Mouse (Mus musculus) CD8-positive naive resting alpha-beta T cell, adult 2 months (primary cell): ENCODE measurements around the gene Slf2.
A peak's percentile ranks its signal among the peaks of the same experiment; 100 is the strongest.

Experiments used
- DNase-seq, 2 experiments: peaks; one replicate each; pipeline ENCODE4 v3.0.0; 2022; ENCODE audit warnings: low read depth in 2 of 2, low spot score in 2 of 2

Gene Slf2

DNA sequence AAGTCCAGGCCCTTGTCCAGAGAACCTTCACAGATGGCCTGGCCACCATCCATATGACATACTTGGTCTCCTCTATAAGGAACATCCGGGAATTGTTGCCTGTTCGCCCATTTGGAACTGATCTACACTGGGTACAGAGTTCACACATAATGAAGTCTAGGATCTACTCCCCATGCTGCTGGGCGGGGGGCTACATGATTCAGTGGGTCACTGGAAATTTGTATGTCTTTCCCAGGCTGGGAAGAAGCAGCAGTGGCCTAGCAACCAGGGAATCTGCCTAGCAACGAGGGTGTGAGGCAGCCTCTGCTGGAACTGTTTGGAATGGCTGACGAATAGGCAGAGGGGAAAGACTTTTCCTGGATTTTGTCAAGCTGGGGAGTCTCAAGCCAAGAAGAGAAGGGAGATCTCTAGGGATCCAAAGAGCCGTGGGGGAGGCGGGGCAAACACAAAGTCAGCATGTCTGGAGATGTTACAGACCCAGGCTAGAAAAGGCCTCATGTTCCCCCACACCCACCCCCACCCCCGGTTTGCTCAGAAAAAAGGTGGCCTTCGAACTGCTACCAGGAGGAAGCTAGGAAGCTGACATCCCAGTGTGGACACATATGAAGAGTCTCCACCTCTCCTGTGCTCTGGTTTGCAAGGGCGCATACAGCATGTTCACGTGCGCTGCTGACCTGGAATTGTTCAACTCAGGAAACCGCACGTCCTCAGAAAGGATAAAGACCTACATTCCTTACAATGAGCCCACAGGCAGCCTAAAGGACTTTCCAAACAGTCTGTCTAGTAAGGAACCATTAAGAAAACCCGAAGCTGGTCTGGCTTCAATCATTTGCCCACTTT, 22.9 kb upstream of the Slf2 start:
- DNase-seq: no peak

DNA sequence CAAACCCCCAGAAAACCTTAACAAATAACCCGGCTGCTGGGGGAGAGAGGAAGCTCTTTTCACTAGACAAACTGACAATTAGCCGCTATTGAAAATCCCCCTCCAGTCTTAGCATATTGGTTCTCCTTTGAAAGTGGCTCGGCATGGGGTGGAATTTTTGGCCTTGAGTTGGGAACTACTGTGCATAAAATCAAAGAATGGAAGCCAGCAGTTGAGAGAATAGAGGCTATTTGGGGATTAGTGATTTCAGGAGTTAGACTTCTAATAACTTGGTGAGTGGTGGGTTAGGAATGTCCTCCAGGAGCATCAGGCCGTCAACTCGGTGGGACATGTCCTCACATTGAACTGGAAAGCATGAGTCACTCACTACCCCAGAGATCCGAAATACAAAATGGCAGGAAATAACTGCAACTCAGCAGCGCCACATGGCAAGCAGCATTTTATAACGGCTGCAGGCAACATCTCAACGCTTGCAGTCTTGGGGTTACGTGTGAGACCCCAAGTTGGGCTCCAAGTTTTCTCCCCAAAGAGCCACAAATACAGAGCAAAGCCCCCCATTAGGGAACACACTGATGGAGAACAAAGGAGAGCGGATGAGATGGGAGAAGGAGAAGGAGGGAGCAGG, 22.0 kb upstream of the Slf2 start:
- DNase-seq: no peak

DNA sequence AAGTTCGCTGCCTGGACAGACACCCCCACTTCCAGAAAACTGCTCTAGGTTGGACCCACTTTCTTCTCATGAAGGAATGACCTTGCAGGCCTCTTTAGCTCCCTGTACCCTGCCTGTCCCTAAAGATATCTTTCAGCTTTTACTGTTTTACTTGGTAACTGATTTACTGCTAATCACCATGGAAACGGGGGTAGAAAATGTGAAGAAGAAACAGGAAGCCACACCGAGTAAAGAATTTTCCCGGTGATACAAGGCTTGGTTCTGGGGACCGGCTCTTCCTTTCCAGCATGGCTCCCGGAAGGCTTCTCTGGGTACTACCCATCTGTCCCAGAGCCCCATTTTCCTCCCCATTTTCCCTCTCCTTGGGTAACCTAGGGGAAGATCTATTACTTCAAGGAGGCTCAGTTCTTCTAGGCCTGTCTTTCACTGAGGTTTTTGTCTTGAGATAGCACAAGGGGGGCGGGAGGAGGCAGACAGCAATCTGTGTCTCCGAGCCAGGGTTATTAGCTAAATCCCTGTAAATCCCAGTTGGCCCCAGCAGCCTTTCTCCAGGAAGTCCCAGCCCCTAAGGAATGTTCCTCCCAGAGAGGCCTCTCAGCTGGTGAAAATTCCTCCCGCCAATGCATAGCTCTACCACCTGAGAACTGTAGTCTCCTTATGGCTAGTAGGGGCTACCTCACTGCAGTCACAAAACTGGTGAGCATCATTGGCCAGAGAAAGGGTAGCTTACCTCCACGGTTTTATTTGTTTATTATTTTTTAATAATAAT, 16.3 kb upstream of the Slf2 start:
- no peak for DNase-seq

DNA sequence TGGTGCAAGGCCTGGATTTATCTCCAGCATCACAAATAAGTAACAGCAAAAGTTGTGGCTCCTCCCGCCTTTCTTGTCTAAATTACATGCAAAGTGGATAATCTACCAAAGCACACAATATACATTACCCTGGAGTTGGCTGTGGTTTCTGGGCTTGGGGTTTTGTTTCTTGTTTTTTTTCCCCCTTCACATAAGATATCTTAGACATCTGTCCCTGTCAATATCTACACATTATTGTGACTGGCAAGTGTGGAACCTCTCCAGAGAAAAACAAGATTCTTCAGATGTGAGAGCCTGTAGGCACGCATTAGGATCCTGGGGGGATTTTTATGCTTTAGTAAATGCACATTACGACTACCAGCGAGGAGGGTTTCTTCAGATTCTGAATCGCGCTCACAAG, 12.8 kb upstream of the Slf2 start:
- no peak for DNase-seq

DNA sequence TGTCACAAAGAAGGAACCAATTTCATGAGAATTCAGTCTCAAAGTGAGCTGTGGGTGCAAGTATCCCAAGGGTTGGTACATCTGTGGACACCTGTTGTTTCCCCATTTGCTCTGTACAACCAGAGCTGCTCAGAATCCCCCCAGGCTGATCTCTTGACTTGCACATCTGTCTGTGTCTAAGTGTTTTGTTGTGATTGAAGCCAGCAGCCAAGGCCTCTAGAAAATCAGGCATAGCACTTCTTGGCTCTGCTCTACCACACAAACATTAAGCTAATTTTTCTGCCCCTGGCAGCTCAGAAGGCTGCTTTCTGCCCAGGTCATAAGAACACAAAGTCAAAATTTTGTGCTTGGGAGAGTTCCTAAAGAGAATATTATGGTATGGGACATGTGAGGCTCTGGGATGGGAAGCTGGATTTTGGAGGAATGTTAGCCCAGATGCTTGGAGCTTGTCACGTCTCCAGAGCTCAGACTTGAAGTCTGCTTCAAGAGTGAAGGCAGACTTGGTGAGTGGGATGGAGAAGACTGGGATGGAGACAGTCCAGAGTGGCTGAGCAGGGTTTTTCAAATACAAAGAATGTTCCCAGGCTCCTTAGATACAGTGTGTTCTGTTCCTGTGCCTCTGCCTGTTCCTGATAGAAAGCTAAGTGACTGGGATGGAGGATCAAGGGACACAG, 9.3 kb upstream of the Slf2 start:
- DNase-seq: no peak

DNA sequence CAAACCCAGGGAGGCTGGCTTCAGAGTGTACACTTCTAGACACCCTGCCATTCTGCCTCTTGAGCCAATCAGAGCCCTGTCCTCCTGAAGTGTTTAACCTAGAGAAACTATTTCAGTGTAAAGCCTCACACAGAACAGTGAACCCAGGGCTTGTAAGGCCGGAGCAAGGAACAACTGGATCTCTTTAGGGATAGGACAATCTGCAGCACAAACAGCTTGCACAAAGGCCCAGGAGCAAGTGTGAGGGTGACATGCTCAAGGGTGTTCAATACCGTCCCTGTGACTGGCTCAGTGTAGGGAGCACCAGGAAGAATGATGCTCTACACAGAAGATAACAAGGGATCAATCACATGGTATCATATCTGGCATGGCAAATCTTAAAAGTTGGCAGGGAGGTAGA, 8.4 kb upstream of the Slf2 start:
- no peak for DNase-seq

DNA sequence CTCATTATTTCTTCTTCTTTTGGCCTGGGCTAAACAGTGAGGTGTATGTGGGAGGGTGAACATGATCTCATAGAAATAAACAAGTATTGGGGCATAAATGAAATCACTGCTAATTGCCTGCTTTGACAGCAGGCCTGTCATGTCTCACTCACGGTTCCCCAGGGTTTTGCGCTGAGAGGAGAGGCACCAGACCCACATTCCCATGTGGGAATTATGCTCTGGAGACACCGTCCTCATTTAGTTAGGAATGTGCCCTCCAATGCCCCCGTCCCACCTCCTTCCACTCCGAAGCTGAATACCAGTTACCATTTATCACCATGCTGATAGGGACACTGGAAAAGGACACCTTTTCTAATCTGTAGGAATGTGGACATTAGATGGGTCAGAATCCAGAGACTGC, 6.3 kb upstream of the Slf2 start:
- no peak for DNase-seq

DNA sequence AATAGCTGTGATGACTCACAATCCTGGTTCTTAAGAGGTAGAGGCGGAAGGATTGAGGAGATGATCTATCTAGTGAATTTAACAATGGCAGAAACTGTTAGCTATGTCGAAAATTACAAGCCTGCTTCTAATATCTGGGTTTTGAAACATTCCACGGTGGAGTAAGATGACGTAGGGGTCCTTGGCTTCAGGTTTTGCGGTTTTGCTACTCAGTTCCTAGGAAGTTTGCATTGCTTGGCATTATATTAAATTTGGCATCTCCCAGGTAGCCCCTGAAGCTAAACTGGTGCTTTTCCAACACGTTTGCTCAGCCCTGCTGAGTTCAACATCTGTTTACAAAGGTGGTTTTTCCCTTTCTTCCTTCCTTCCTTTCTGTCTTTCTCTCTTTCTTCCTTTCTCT, 4.2 kb upstream of the Slf2 start:
- DNase-seq: no peak

DNA sequence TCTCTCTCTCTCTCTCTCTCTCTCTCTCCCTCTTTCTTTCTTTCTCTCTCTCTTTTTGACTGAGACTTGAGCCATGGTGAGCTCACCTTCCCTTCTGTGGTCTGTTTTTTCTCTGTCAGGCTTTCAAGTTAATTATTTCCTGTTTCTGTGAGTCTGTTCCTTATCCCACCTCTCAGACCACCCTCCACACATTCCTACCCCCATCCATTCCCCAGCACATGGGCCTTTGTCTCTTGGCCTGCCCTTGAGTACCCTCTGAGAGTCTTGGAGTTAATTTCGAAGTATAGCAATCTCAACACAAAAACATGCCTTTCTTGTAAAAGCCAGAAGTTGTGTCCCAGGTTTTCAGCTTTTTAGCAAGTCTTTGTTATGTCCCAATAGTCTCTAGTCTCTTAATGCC, 3.7 kb upstream of the Slf2 start:
- DNase-seq: no peak

DNA sequence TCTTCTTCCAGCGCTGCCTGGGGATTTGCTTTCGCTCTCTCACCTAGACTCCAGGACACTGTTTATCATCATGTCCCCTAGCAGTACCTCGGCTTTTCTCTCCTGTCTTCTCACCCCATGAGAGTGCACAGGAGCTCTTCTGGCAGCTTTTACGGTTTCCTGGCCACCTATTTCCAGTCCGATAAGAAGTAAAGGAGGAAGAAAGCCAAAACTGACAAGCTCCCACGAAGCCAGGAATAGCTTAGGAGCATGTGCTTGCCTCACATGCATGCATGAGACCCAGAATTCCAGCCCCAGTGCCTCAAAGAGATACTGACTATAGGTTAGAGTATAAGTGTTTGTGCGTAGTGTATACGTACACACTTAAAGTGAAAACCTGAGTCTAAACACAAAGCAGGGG, 2.8 kb upstream of the Slf2 start:
- no peak for DNase-seq

DNA sequence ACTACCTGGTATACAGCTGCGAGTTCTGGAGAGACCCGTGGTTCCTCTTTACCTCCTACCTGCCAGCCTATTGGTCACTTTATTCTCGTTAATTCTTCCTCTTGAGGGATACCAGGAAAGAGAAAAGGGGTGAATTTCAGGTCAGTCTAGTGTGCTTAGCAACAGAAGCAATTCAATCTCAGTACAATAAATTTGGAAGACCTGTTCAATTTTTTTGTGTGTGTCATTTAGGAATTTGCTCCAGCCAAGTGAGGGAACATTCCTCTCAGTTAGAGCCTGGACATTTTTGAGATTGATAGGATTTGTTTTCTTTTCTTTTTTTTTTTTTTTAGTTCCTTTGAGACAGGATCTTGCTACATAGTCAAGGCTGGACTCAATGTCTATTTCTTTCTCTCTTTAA, 1.7 kb upstream of the Slf2 start:
- no peak for DNase-seq

DNA sequence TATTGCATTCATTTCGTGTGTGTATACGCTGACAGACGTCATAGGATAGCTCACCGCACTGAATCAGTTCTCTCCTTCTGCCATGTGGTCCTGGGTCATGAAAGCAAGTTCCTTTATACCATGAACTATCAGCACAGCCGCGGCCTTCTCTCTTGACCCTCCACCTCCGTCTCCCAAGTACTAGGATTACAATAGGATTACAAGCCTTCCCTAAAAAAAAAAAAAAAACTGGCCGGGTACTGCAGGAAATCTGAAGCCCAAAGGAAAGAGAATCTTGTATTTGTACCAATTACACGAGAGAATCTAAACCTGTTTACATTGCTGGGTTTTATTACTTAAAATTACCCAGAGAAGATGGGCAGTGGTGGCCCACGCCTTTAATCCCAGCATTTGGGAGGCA, 1.3 kb upstream of the Slf2 start:
- DNase-seq: no peak

DNA sequence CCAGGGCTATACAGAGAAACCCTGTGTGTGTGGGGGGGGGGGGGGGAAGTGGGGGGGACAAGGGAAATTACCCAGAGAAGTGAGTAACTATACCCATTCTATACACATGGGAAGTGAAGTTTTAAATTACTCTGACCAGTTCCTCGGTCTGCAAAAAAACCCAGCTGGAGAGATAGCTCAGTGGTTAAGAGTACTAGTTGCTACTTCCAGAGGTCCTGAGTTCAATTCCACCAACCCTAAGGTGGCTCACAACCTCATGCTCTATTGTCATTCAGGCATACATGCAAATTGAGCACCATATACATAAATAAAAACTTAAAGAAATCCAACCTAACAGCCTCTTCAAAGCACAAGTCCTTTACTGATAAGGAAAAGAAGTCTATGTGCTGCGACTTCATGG, 829 bp upstream of the Slf2 start:
- DNase-seq: no peak

DNA sequence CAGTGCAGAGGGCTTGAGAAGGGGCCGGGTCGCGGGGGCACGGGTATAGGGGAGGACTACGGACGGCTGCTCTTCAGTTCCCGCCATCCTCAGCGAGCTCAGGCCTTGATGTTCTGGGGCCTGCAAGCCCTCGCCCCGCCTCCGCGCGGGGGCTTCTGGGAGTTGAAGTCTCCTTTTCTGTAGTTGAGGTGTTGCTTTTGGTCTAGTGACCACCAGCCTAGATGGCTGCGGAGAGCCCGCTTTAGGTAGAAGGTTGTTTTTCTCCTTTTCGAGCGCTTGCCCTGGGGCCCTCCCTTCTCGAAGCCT, 456 bp downstream of the Slf2 start:
- peak; percentile 75 to 84 for DNase-seq

DNA sequence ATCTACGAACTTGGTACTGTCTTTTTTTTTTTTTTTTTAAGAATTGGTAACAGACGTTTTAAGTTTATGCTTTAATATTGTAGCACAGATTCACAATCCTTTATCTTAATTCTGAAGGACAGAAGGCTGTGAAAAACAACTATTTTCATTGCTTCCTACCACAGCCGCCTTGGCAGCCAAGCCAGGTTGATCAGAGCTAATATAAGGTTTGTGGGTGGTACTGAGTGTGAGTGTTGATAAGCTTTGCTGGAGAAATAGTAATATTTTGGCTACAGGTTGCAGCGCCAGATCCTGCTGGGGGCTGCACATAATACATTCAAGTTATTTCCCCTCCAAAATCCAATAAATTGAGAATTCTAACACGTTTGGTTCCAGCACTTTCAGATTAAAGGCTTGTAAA, 1.1 kb downstream of the Slf2 start:
- DNase-seq: no peak

DNA sequence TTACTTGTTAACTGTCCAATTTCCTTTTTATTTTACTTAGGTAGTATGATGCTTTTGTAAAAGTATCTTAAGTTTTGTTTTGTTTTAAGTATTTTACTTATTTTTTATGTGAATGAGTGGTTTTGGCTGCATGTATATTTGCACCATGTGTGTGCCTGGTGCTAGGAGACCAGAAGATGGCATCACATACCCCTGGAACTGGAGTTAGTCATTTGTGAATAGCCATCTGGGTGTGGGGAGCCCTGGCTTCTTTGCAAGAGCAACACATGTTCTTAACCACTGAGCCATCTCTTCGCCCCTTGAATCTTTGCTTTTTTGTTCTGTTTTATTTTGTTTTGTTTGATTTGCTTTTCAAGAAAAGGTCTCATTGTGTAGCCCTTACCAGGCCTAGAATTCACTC, 2.2 kb downstream of the Slf2 start:
- no peak for DNase-seq

DNA sequence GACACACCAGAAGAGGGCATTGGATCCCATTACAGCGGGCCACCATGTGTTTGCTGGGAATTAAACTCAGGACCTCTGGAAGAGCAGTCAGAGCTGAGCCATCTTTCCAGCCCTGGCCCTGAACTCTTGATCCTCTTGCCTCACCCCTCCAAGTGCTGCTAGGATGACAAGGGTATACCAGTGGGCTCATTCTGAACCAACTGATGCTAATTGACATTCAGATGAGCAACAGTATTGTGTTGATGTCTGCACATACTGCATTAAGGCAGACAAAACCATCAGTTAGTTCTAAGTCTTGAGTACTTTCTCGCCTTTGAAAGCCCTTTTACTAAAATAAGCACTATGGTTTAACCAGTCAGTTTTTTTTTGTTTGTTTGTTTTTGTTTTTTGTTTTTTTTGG, 28.7 kb downstream of the Slf2 start:
- no peak for DNase-seq

DNA sequence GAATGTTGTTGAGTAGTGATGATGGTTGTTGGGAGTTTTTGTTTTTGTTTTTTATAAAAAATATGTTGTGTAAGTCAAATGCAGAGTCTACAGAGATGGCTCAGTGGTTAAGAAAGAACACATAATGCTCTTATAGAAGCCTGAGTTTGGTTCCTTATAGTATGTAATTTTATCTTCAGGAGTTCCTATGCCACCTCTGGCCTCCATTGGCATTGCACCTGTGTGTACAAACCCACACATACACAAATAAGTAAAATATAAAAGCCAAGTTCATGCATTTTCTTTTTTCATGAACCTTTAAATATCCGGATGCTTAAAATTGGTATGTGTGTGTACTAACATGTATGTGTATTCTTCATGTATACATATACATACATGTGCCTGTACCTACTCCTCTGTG, 35.0 kb downstream of the Slf2 start:
- no peak for DNase-seq

DNA sequence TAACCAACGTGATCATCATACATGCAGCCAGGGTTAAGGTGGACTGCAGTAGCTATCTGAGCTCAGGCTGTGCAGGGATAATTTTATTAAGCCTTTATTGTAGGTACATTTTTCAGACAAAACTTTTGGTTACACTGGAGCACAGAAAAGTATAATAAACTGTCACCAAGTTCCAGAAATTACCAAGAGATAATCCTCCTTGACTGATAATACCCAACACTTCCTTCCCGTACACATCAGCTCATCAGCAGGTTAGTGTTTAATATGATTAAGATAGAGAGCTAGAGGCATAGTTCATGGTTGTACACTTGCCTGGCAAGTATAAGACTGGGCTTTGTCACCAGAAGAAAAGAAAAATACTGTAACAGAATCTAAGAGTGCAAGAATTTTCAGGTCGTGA, 37.4 kb downstream of the Slf2 start:
- no peak for DNase-seq

DNA sequence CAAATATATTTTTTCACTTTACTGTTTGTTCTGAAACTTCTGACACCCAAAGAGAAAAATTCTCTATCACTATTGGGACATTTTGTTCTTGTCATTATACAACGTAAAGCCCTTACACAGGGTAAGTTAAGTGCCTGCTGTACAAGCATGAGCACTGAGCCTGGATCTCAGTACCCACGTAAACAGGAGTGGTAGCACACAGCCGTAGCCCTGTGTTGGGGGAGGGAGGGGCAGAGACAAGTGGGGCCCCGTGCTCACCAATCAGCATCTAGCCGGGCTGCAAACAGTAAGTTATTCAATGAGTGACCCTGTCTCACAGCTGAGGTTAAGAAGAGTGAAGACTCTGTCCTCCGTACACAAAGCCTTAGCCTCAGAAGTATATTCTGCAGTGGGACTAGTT, 45.7 kb downstream of the Slf2 start:
- no peak for DNase-seq

DNA sequence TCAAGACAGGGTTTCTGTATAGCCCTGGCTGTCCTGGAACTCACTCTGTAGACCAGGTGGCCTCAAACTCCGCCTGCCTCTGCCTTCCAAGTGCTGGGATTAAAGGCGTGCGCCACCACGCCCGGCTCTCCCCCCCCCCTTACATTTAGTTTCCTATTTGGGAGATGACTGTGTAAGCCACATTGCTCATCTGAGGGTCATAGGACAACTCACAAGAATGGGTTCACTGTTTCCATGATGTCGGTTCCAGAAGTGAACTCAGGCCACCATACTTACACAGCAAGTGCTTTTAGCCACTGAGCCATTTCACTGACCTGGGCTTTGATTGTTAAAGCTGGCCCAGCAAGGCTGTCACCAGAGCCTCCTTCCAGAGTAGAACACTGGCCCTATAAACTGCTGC, 46.2 kb downstream of the Slf2 start:
- no peak for DNase-seq

DNA sequence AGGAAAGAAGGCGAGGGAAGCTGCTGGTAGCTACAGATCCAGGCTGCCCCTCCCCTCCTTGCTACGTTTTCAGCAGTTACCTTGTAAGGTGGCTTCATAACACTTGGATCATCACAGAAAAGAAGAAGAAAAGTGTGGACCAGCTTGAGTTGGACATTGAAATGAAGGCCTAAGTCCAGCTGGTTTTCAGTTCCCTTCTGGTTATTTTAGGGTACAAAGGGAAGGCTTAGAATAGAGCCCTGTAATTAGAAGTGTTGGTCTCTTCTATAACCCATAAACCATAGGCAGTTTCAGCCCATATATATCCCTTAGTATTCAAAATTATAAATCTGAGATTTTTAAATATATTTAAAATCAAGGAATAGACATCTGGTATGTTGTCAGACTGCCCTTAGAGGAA, 49.8 kb downstream of the Slf2 start:
- no peak for DNase-seq
